Mouse (Mus musculus) retina, postnatal 1 day (tissue): ENCODE data around the gene Ccnb1.
"Not testable (repeated sequence)": the region's sequence is repeated elsewhere in the genome, so short reads cannot be mapped to it uniquely, and the experiment has no call there.

Source experiments
- DNase-seq: peaks from one replicate; pipeline ENCODE4 v3.0.0-alpha.2; 2012

Gene Ccnb1

DNA sequence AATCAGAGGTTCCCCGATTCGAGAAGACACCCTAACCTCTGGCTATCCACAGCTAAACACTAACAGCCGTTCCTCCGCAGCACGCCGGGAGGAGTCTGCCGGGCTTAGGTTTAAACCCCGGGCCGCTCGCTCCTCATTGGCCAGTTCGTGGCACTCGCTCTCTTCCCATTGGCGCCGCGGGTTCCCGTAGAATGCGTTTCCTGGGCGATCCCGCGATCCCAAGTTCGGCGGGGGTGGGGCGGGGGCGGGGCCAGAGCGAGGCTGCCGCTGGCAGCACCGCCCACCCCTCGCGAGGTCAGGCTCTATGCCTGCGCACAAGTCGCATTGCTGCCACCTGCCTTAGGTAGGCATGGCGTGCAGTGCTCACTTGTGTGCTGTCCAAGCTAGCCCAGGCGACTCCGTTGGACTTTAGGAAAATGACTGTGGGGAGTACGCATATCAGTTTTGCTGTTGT lies at the start of gene Ccnb1:
Gene Ccnb1 (minus strand): TSS at position 157 of the 454 bp plus-strand sequence.
- DNase-seq, result peak; percentile 97

DNA sequence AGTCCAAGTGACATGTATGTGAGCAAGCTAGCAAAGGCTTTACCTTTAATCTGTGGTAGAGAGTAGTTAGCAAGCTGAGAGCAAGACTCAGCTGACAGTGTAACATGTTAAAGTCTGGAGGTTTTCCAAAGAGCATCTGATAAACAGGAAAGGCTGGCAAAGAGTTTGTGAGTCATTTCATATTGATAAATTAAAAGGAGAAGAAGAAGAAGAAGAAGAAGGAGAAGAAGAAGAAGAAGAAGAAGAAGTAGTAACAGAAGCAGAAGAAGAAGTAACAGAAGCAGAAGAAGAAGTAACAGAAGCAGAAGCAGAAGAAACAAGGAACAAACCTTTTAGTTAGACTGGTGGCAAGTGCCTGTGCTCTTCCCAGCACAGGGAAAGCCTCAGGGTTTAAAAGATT lies 48.4 kb upstream of the Ccnb1 start:
- DNase-seq, result no peak

DNA sequence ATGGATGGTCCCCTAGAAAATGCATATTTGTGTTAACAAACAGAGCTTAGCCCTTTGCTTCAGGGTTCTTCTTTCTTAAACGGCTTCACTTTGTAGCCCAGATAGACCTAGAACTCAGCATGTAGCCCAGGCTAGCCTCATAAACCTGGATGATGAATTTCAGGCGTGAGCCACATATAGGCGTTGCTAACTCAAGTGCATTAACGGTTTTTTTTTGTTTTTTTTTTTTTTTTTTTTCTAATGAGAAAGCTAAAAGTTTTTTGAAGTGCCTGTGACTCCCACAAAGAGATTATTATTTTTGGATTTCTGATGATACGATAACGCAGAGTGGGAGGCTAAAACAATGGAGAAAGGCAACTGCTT lies 47.3 kb upstream of the Ccnb1 start:
- DNase-seq, result no peak

DNA sequence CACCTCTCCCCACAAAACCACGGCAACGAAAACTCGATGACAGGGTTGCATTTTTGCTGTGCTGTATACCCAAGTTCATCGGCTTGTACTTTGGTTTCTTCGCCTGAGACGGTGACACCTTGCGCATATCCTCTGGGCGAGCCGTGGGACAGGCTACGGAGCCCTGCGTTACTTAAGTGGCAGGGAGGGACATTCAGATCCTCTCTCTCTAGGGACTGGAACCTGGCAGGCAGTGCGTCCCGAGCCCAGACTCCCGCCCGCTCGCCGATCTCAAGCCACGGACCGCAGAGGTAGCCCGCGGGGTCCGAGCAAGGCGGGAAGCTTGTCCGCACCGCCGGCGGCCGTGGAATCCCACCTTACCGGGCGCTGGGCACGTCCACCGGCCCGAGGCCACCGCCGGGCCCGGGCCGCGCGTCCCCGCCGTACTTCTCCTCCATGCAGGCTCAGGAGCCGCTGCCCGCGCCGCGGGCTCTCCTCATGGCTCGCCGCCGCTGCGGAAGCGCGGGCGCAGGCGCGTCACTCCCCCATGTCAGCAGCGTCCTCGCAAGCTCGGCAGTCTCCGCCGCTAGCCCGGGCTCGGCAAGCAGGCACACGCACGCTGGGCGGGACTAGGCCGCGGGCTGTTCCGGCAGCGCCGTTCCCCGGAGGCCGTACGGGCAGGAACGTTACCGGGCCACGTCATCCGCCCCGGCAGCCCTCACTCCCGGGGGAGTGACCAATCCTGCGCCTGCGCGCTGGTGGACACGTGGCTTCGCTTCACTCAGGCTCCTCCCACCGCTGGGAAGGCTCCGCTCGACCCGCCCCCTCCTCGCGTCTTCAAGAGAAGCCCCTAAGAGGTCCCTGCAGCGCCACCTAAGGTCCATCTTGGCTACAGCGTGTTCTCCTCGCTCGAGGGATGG lies 46.6 kb upstream of the Ccnb1 start, which contains the start of gene Slc30a5:
Gene Slc30a5 (minus strand): TSS at position 687 of the 899 bp plus-strand sequence.
- peak; percentile 99 for DNase-seq

DNA sequence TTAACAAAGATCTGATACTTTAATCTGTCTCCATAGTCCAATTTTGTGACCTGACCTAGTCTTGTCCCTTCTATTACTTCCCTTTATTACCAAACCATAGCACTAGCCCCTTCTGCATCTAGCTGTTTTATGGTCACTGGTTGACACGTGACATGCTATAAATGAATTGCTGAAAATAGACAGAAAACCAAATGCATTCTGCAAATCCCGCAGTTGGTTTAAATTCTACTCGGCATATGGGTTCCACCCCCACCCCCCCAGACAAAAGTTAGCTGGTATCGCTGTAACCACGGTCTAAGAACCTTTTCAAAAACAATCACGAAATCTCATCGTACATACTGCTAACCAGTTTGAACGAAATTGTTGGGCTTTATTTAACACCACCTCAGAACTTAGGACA lies 45.8 kb upstream of the Ccnb1 start:
- DNase-seq, result no peak

DNA sequence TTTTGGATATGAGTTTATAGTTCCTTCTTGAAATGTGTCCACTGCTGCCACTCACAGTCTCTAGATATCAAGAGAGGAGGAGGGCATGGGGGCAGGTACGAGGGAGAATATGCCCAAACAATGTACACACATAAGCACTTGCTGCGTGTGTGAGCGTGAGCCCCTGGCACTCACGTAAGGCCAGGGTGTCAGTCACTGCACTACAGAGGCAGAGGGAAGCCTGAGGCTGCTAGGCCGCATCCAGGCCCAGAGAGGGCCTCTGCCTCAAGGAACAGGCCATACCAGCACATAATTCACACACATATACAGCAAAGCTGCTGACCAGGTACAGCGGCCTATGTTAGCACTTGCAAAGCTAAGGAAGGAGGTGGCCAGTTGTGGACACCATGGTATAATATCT lies 44.8 kb upstream of the Ccnb1 start:
- no peak for DNase-seq

DNA sequence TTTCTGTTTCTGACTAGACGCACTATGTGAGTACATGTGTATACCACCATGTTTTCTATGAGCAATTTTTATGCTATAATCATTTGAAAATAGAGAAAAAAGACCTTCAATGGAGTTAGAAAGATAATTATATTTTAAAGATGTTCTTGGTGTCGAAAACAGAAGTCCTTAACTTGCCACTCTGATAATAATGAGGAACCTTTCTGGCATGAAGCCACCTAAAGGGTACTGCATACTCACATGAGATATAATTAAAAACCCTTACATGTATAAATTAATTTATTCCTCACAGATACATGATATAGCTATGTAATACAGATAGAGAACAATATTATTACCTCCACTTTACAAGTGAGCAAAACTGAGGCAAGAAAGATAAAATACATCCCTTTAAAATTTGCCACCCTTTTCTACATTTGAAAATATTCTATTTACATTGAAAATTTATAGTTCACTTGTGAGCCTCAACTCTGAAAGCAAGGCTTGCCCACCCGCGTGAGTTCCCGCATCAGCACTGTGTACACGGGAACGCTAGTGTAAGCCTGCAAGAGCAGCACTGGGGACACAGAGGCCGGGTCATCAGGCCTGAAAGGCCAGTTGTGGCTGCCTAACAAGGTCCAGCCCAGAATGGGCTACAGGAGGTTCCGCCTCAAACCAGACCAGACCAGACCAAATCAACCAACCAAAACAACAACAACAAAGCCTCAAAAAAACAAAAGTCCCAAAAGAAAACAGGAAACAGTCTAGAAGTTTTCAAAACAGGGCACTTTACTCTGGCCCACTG lies 39.4 kb upstream of the Ccnb1 start:
- DNase-seq, result no peak

DNA sequence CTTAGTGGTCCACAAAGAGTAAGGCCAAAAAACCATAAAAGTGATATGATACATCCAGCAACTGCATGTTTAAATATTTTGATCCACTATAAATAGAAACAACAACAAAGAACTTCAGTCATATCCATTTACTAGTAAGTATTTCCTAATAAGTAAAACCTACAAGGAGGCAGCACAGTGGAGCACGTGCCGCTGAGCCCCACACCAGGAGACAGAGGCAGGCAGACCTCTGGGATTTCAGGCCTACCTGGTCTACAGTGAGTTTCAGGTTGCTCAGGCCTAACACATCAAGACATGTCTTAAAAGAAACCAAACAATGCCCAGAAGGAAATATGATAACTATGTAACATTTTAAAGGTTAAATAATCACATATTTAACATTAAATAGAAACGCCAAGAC lies 38.5 kb upstream of the Ccnb1 start:
- no peak for DNase-seq

DNA sequence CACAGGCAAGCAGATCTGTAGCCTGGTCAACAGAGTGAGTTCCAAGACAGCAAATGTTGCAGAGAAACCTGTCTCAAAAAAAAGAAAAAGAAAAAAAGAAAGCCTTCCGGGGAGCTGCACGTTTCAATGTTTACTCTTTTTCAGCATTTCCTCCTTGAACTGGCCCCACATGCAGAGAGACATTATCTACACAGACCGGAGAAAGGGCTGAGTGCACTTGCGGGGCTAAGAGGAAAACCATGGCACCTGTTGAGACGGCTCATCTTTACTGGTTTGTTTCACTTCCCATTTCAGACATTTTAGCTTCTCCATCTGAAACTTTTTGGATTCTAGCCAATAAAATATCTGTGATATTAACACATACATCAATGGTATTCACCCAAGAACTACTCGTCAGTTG lies 37.9 kb upstream of the Ccnb1 start:
- no peak for DNase-seq

DNA sequence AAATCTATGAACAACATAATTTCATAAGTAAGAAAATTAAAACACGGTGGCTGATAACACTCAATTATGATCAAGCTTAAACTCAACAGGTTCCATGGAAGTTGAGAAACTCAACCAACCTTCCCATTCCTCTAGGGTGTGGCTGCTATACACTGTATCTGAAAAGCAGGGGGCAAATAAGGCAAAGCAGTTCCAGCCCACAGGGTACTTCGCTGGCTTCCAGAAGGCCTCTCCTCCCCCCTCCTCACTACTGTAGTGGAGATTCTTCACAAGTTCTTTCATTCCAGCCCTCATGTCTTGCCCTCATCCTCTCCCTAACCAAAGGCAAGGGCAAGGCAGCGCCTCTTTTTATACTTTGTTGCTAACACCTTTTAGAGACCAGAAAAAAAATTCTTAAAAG lies 37.5 kb upstream of the Ccnb1 start:
- no peak for DNase-seq

DNA sequence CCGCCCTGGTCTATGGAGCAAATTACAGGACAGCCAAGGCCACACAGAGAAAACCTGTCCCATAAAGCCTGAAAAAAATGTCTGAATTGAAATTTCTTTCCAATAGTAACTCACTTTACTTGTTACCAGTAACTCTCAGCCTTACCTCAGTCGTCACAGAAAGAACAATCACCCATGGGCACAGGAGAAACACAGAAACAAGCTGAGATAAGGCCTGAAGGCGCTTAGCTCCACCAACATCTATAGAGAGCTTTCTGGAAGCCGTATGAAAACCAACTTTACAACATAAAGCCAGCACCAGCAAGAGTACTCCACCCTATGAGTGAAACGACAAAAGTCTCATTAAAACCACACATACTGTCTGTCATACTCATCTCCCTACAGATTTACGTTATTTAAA lies 28.1 kb upstream of the Ccnb1 start:
- no peak for DNase-seq

DNA sequence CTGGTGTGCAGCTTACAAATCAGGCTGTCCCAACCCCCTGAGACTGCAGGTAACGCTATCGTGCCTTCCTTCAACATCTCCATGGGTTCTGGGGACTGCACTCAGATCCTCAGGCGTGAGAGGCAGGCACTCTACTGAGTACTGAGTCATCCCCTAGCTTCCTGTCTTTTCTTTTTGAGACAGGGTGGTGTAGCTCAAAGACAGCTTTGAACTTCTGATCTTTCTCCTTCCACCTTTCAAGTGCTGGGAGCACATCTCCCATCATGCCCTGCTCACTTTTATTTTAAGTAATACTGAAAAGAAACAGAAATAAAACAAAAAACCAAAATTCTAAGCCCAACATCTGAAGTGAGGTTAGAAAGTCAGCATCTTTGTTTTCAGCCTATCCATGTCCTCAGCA lies 19.4 kb upstream of the Ccnb1 start:
- DNase-seq, result no peak

DNA sequence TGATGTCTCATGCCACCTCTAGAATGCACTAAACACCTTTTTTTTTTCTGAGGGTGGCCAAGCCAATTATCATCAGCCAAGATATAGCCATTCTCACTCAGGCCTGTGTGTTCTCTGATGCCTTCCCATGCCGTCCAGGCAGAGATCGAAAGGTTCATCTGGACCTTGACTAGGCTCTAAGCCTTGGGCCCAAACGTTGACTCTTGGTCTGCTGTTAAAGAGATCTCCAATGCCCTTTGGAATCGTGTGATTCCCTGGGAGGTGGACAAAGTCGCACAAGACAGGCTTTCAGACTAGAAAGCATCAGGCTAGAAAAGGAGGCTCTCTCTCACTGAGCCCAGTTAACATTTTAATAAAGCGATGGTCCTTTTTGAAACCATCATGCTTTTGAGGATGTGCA lies 10.8 kb upstream of the Ccnb1 start:
- no peak for DNase-seq

DNA sequence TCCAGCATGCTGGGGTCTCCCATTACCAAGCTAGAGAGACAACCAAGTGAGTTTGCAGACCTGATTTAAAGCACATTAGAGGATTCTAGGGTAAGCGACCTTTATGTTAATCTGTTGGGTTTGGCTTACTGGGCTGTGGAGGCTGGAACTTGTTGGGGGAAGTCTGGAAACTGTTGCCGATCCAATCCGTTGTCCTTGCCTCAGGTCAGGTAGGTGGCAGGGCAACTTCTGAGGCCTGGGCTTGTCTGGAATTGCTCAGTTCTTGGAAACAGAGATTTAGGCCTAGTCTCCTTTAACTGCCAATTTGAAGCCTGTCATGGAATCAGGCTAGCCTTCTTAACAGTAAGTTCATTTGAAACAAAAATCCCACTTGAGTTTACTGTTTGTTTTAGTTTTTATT lies 2.7 kb upstream of the Ccnb1 start:
- no peak for DNase-seq

DNA sequence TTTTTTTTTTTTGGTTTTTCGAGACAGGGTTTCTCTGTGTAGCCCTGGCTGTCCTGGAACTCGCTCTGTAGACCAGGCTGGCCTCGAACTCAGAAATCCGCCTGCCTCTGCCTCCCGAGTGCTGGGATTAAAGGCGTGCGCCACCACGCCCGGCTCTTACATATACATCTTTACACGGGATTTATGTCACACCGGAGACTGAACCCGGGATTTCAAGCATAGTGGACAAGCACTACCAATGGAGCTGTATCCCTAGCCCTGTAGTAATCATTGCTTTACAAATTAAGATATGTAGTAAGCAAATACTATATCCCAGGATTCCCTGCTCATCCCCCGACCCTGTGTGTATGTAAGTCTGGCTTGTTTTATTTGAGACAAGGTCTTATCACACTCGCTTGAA lies 1.7 kb upstream of the Ccnb1 start:
- not testable (repeated sequence) for DNase-seq

DNA sequence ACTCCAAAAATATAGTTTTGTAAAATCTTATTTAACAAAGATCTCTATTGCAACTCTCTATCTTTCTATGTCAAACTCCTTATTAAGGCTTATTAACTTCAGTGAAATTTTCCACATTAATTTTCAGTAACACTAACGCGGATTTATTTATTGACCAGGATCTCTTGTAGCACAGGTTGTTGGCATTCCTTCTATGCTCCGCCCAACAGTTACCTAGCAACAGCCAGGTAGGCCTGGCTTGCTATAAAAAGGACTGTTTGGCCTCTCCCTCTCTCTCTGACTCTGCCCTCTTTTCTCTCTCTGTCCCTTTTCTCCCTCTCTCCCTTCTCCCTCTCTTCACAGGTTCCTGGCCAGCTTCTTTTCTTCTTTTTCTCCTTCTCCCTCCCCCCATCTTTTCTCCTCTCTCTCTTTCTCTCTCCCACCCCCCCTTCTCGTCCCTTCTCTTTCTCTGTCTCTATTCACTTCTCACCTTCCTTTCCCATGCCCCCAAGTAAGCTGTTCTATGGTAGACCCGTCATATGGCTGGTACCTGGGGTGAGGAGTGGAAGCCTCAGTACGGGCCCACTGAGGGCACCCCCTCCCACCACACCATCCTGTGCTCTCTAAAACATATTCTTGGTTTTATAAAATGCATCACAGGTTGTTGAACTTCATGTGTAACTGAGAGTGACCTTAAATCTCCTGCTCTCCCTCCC lies 1.1 kb upstream of the Ccnb1 start:
- DNase-seq, result no peak

DNA sequence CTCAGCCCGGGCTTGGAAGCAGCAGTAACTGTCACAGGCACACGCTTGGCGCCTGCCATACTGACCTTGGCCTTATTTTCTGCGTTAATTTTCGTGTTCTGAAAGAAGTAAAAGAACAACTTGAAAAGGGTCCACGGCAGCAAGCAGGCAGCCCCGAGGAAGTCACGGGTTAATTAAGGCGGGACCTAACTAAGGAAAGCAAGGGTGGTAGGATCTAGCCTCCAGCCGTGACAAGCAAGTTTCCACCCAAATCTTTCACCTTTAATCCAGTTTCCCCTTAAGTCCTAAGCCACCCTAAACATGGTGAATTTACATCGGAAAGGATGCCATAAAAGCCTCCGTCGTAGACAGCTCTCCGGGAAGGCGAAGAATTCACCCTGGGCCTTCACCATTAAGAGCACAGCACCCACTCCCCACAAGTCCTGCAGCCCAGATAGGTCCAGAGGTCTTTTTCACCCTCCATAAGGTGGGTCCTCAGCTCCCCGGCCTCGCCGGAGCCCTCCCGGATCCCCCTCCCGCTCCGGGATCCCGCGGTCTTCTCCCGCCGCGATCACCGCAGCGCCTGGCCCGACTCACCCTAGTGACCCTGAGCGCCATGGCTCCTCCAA lies 460 bp downstream of the Ccnb1 start:
- peak; percentile 8 for DNase-seq

DNA sequence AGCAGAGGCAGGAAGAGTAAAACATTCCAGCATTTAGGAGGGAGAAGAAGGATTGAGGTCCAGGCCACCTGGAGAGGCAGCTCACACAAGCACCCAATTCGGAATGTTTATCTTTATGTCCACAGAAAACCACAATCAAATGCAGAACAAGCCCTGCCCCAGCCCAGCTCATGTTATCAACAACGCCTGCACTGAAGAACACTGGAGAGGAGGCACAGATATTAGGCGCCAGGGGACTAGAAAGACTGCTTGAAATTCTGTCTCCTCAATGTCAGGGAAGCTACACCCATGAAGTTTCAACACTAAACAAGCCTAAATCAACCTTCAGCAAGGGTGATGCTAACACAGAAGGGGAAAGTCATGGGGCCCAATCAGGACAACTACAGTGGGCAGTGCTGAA lies 8.9 kb downstream of the Ccnb1 start:
- DNase-seq, result no peak

DNA sequence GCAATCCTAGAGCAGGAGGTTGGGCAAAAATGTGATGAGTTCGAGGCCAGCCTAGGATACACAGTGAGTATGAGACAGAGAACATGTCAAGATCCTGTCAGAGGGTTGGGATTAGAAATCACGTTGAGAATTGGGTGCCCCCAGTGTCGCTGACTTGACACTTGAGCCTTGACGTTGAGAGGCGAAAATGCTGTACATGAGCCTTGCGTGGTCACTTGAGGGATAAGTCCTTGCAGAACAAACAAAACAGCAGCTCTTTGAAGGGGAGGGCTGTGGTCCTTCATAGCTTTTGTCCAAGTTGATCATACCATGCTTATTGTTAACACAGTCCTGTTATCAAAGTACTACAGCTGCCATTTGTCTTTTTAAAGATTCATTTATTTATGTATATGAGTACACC lies 9.7 kb downstream of the Ccnb1 start:
- DNase-seq, result no peak

DNA sequence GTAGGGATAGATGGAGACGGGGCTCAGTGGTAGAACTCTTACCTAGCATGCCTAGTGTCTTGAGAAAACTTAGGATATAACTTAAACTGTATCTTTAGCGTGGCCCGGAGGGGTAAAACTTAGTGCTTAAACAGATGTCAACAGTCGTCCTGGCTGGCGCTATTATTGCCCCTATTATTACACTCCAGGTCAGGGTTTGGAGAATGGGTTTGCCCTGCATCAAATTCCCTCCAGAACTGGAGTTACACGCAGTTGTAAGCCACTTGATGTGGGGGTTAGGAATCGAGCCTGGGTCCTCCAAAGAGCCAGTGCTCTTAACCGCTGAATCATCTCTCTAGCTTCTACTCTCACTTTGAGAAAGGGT lies 10.3 kb downstream of the Ccnb1 start:
- no peak for DNase-seq

DNA sequence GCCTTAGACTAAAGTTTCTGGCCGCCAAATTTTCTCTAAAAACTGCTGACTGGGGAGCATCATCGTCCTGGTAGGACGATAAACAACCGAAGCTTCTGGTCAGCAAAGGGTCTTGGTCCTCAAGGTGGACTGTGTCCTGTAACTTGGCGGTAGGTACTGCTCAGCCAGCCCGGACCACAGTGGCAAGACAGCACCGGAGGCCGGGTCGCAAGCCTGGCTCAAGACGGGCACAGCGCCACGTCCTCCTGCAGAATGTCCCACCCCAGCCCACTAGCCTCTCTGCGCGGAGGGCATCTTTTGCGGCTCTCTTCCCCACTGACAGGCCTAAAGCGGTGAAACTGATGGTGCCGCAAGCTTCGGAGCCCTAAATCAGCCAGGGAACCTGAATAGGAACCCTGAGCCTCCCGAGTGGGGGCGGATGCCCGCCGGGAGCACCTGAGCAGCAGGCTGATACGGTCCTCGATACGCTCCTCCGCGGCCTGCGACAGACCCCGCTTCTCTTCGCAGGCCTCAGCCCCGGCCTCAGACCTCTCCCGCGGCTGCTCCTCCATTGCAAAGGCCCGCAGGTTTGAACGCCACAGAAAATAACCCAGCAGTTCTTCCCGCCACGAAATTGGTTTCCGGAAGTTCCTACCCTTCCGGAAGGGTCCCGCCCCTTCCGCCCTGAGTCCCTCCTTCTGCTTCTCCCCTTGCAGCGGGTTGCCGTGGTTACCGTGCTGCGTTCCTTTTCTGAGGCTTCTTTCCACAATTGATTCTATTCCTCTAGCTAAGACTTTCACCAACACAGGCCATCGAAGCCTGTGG lies 10.9 kb downstream of the Ccnb1 start, which contains the start of gene Cenph:
Gene Cenph (minus strand): TSS at position 648 of the 804 bp plus-strand sequence.
- DNase-seq, result peak; percentile 93

DNA sequence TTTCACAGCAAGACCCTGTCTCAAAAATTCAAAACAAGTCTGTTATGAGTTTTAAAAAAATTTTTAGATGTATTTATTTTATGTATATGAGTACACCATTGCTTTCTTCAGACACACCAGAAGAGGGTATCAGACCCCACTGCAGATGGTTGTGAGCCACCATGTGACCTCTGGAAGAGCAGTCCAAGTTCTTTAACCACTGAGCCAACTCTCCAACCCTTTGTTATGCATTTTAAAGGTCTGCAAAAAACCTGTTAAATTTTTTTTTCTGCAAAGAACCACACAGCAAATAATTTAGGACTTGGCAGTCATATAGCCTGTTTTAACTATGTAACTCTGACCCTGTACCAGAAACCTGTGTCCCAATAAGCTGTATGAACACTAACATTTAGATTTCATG lies 11.7 kb downstream of the Ccnb1 start:
- DNase-seq, result no peak
